Mouse (Mus musculus): ENCODE measurements around the gene Ccdc124. TPM values are rescaled to one million over a fixed set of nuclear protein-coding genes. Genes with fewer than 3 reads are reported as not detected.

Ccdc124 gene
- total and polyA plus RNA-seq, 3 experiments = 36.2 to 82.0 (median 58.7) TPM

DNA sequence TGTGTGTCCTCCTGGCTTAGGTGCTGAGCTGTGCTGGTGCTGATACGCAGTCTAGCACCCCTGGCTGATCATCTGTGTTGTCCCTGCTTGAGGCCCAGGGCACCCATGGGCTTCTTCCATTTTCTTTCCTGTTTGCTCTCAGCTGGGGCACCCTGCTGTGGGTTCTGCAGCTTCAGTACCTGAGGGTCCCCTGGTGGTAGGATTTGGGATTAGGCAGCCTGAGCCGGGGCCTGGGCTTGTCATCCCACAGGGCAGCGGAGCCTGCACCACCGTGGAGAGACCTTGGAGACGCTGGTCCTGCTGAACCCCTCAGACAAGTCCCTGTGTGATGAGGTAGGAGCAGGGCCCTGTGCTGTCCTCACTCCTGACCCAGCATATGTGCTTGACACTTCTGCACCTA, 37.9 kb upstream of the Ccdc124 start:
- in situ Hi-C loops (cut with MboI; ENCODE audit: low pct_ligation_motif_present, low pct_unique_long_range_greater_than_20kb, low sequenced_read_pairs) (no loop called here), dilution Hi-C loops (cut with MboI; ENCODE audit: extremely low pct_ligation_motif_present, extremely low pct_unique_long_range_greater_than_20kb, low sequenced_read_pairs) (no loop called here)

DNA sequence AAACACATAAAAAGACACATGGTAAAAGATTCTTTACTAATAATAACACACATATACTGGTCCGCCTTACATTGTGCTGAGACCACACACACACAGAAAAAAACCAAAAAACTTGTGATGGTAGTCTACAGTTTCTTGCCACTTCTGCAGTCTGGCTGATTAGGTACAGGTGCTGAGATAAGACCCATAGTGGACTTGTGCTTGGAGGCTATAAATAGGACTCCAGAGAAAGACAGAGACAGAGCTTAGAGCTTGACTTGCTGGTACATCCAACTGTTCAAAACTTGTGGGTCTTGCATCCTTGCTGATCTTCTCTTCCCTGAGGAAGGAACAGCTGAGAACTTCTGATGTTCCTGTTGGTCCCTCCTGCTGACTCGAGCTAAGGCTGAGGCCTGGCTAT, 33.8 kb upstream of the Ccdc124 start:
- Histone ChIP-seq H3K4me3 (replicated peaks in 1 of 3; ENCODE audit: low read depth in 2 of 3, low read length in 2 of 3, poor library complexity in 1 of 3) (no peak overlapping the region), H3K4me1 (ENCODE audit: control insufficient read depth in 1 of 2, insufficient read depth in 2 of 2) (peaks cover 7 to 49% of the 10 kb centered on the region in 2 experiments; a peak in 3 of 4 replicates), H3K9me3 (replicated peaks; ENCODE audit: low read length) (no peaks in the 10 kb centered on the region), H3K27me3 (replicated peaks) (no peaks in the 10 kb centered on the region), H3K4me2 (ENCODE audit: insufficient read depth, low read depth, poor library complexity, severe bottlenecking) (no peak overlapping the region), H3K79me2 (replicated peaks; ENCODE audit: control insufficient read depth, extremely low read depth, insufficient read depth, poor library complexity, severe bottlenecking) (peaks cover 19% of the 10 kb centered on the region), H3K9ac (ENCODE audit: insufficient read depth, low read depth) (no peak overlapping the region; the same call in 1 of the 2 replicates), H3K36me3 (replicated peaks in 1 of 2; ENCODE audit: control insufficient read depth in 1 of 2, insufficient read depth in 1 of 2, low read length in 1 of 2) (peaks cover 20 to 31% of the 10 kb centered on the region in 2 experiments), H3K27ac (ENCODE audit: insufficient read depth, low read depth) (no peak overlapping the region)
- no peak for DNase-seq (ENCODE audit: extremely low read depth)
- no peak for TF ChIP-seq ETS1 (conservative IDR thresholded peaks at IDR 0.05; ENCODE audit: low read depth, low read length)
- no peak for TF ChIP-seq MYC (IDR thresholded peaks at IDR 0.05; ENCODE audit: low read depth, low read length)
- no peak for TF ChIP-seq MXI1 (IDR thresholded peaks at IDR 0.05; ENCODE audit: low read depth, low read length)
- no peak for TF ChIP-seq SMC3 (IDR thresholded peaks at IDR 0.05; ENCODE audit: low read depth, low read length)
- in situ Hi-C loops (cut with MboI; ENCODE audit: low pct_ligation_motif_present, low pct_unique_long_range_greater_than_20kb, low sequenced_read_pairs) = no loop called here
- dilution Hi-C loops (cut with MboI; ENCODE audit: extremely low pct_ligation_motif_present, extremely low pct_unique_long_range_greater_than_20kb, low sequenced_read_pairs) = no loop called here

More for the DNA sequence above, 37.9 kb upstream of the Ccdc124 start:
- peaks cover 61 to 72% of the 10 kb centered on the region in 2 experiments for H3K36me3 ChIP-seq (replicated peaks in 1 of 2; ENCODE audit: control insufficient read depth in 1 of 2, insufficient read depth in 1 of 2, low read length in 1 of 2)
- H3K4me1 ChIP-seq (ENCODE audit: control insufficient read depth in 1 of 2, insufficient read depth in 2 of 2) = peaks cover 3 to 21% of the 10 kb centered on the region in 2 experiments; a peak in 3 of 4 replicates
- DNase-seq (ENCODE audit: extremely low read depth) = no peak
- H3K9ac ChIP-seq (ENCODE audit: insufficient read depth, low read depth) = no peak overlapping the region
- no peak overlapping the region for H3K4me3 ChIP-seq (replicated peaks in 1 of 3; ENCODE audit: low read depth in 2 of 3, low read length in 2 of 3, poor library complexity in 1 of 3)
- peaks cover 17% of the 10 kb centered on the region for H3K79me2 ChIP-seq (replicated peaks; ENCODE audit: control insufficient read depth, extremely low read depth, insufficient read depth, poor library complexity, severe bottlenecking)
- H3K27me3 ChIP-seq (replicated peaks) = no peaks in the 10 kb centered on the region
- H3K4me2 ChIP-seq (ENCODE audit: insufficient read depth, low read depth, poor library complexity, severe bottlenecking) = no peak overlapping the region
- no peaks in the 10 kb centered on the region for H3K9me3 ChIP-seq (replicated peaks; ENCODE audit: low read length)
- no peak overlapping the region for H3K27ac ChIP-seq (ENCODE audit: insufficient read depth, low read depth)
- TF ChIP-seq ETS1 (conservative IDR thresholded peaks at IDR 0.05; ENCODE audit: low read depth, low read length) = no peak
- no peak for TF ChIP-seq CHD1 (IDR thresholded peaks at IDR 0.05; ENCODE audit: low read depth, low read length)
- TF ChIP-seq USF1 (IDR thresholded peaks at IDR 0.05; ENCODE audit: low read depth, low read length) = no peak
- peak in 1 of 2 experiments; percentile 38; a peak in 2 of 4 replicates for TF ChIP-seq CTCF (conservative IDR thresholded peaks at IDR 0.05 in 1 of 2, IDR thresholded peaks at IDR 0.05 in 1 of 2; ENCODE audit: low read depth in 2 of 2, low read length in 2 of 2)
- no peak for TF ChIP-seq KAT2A (IDR thresholded peaks at IDR 0.05; ENCODE audit: insufficient replicate concordance, low read length)
- no peak for TF ChIP-seq SMC3 (IDR thresholded peaks at IDR 0.05; ENCODE audit: low read depth, low read length)
- TF ChIP-seq NELFE (IDR thresholded peaks at IDR 0.05; ENCODE audit: low read depth, low read length) = no peak
- no peak for TF ChIP-seq NRF1 (IDR thresholded peaks at IDR 0.05; ENCODE audit: low read depth, low read length)
- TF ChIP-seq RAD21 (IDR thresholded peaks at IDR 0.05; ENCODE audit: low read depth, low read length) = peak; percentile 1; the same call in 1 of the 2 replicates
- no peak for TF ChIP-seq MAZ (IDR thresholded peaks at IDR 0.05; ENCODE audit: low read depth, low read length)

Measured in CH12.LX (cell line).